Mouse (Mus musculus): ENCODE measurements around the gene Nhej1.

Gene Nhej1

DNA sequence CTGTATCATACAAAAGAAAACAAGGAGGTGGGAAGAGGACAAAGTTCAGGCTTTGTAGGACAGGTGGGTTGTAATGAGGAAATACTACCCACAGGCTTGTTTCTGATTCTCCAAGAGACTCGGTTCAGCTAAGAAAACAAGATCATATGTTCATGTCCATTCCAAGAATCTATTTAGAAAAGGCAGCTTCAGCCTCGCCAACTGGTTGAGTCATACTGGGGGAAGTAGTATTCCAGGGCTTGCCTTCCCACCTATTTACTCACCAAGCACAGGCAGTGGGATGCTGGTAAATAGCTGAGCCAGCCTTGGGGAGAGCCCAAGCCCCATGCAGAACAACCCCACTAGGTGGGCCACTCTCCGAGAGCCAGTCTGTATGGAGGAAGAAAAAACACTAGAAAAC is 3.6 kb upstream of the Nhej1 start:
- in situ Hi-C loops (cut with MboI, MseI) = loop anchor here (5.0 to 10.0 kb wide), 5 partner anchors 124 to 414 kb away; partner anchors contain the start of genes Cyp27a1 and Gmppa

DNA sequence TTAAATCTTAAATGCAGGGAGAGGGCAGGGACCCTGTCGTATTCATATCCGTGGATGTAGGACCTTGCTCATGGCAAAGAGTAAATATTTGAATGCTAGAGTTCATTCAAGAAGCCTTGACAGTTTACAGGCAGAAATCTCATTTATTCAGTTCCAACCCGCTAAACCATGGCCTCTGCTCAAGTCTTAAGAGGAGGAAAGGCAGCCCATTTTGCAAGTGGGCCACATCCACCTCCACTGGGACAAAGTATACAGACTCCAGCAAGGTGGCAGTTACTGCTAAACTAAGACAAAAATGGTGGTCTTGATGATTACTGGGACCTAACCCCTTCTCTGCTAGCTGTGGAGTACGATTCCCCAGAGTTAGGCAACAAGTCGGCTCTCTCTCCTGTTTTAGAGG is 418 bp upstream of the Nhej1 start:
- in situ Hi-C loops (cut with MboI, MseI) = loop anchor here (5.0 to 10.0 kb wide), 5 partner anchors 127 to 411 kb away; partner anchors contain the start of genes Cyp27a1 and Gmppa

DNA sequence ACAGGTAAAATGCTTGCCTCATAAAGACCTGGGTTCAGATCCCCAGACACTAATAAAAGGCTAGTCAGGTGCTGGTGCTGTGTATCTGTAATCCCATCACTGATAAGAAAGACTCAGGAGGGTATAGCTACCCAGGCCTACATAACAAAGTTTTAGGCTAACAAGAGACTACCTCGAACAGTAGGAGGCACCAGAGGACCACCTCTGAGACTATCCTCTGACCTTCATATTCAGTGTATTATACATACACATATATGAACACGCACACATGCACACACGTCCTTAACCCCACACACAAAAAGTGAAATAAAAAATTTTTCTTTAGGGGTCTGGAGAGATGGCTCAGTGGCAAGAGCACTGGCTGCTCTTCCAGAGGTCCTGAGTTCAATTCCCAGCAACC is 2.8 kb downstream of the Nhej1 start:
- in situ Hi-C loops (cut with MboI, MseI) = loop anchor here (5.0 to 10.0 kb wide), 4 partner anchors 70 to 407 kb away; partner anchors contain the start of gene Cyp27a1

DNA sequence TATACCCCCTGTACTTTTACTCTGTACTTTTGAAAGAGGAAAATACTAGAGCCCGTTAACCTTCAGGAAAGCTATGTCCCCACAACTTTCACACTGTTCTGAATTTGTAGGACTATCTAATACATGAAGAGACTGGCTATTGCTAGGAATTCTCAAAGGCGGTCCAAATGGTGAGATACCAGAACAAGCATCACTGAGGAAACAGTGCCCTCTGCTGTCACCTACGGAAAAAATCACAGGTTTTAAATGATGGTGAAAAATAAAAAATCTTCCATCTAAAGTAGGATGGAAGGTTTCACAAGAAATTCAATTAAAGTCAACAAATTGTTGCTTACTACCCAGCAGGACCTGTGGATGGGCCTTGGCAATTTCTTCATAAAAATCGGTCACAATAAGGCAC is 72.9 kb downstream of the Nhej1 start:
- in situ Hi-C loops (cut with MboI, MseI) = loop anchor here (5.0 to 10.0 kb wide), 2 partner anchors 70 to 287 kb away; no protein-coding TSS in a partner anchor

DNA sequence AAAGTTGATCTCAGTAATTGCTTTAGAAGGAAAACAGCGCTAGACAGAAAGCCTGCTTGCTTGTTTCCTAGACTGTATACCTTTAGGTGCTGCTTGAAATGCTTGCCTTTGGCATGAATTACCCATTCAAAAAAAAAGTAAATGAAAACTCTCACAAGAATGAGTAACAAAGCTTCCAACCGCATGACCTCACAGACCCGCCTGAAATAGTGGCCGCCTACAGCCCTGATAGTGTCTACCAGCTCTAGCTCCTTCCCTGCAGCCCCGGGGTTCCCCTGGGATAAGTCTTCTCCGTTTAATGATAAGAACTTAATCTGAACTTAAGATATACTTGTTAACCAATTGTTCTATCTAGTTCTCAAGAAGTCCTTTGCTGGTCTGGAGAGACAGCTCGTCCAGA is 73.6 kb downstream of the Nhej1 start:
- in situ Hi-C loops (cut with MboI, MseI) = loop anchor here (5.0 to 10.0 kb wide), 2 partner anchors 71 to 287 kb away; no protein-coding TSS in a partner anchor

DNA sequence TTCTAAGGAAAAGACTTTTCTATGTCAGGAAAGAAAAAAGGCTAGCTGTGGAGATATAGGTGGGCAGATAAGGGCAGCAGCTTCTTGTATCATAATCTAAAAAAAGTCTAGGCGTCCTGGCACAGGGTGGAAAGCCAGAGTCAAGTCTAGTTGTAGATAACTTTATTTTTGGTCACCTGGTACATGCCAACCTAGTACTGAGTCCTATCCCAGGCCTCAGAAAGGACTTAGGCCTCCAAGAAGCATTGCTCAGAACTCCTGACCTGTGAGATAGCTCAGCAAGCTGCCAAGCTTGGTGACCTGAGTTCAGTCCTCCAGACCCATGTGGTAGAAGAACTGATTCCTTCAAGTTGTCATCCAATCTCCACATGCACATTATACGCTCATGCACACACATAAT is 76.4 kb downstream of the Nhej1 start:
- in situ Hi-C loops (cut with MboI, MseI) = no loop called here

DNA sequence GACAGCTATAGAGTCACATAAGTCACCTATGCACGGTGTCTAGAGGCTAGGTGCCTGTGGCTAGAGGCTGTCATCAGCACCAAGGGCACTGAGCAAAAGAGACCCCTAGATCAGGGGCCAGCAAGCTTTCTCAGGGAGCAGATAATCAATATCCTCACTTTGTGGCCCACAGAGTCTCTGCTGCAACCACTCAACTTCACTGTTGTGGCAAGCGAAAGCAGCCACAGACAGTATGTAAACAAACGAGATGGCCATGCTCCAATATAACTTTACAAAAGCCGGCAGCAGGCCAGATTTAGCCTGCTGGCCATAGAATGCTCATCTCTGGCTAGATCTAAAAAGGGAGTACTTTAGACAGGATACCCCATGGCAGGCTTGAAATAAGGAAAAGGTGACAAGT is 77.0 kb downstream of the Nhej1 start:
- in situ Hi-C loops (cut with MboI, MseI) = no loop called here

DNA sequence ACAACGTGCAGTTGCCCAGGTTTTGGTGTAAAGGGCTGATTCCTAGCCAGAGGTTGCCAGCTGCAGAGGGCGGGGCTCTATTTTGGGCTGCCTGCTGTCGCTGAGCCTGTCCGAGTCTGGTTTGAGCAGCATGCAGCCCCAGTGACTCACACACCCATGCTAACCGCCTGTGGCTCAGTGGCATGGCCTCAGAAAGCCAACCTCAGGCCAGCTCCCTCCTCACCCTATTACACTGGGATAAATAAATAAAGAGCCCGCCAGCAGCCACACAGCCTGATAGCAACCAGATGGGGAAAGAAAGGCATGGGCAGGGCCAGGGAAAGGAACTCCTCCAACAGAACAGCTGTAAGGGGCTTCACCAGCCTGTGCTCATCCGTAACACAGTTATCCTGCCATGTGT is 84.6 kb downstream of the Nhej1 start:
- in situ Hi-C loops (cut with MboI, MseI) = loop anchor here (5.0 kb wide), 1 partner anchor 237 kb away; the partner anchor contains the start of gene Resp18

DNA sequence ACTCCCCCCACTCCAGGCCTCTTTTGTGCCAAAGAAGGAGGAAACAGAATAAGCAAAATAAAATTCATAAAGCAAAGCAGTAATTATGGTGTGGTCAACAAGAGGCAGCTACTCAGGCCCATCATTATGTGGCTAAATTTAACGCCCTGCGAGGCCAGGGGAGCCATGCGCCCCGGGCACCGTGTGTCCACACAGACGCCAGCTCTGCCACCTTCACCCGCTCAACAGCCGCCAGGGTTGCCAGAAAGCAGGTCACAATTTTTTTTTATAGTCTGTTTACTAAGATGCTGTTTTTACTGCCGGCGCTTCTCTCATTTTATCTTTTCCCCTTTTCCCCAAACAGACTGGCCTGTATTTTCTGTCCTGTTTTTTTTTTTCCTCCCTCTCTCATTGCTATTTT is 93.0 kb downstream of the Nhej1 start:
- in situ Hi-C loops (cut with MboI, MseI) = no loop called here

DNA sequence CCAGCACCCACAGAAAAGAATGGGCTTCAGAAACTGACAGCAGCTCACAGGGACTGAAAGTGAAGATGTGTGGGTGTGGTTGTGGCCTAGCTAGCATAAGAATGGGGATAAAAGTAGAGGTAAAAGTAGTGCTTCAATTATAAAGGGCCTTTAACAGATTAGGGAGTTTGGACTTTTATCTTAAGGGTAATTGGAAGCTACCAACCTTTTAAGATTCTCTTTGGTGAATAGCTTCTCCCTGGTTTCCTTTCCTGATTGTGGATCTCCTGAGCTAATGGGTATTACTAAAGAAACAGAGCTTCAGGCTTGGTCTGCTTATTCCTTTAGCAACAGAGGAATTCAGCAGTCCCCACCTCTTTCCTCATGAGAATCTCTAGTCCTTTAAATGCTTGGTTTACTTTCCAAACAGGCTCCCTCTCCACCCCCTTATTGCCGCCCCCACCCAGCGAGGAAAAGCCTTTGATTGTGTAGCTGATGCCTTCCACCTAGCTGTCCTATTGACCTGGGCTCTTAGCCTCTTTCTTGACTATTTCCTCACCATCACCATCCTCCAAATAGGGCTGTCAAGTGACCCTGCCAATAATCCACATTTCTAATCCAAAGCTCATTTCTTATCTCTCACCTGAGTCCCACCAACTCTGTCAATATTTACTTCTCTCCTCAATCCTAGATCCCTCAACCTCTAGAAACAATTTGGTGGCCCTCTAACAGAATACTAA is 97.8 kb downstream of the Nhej1 start:
- in situ Hi-C loops (cut with MboI, MseI) = loop anchor here (10.0 kb wide), 1 partner anchor 612 kb away; no protein-coding TSS in a partner anchor

DNA sequence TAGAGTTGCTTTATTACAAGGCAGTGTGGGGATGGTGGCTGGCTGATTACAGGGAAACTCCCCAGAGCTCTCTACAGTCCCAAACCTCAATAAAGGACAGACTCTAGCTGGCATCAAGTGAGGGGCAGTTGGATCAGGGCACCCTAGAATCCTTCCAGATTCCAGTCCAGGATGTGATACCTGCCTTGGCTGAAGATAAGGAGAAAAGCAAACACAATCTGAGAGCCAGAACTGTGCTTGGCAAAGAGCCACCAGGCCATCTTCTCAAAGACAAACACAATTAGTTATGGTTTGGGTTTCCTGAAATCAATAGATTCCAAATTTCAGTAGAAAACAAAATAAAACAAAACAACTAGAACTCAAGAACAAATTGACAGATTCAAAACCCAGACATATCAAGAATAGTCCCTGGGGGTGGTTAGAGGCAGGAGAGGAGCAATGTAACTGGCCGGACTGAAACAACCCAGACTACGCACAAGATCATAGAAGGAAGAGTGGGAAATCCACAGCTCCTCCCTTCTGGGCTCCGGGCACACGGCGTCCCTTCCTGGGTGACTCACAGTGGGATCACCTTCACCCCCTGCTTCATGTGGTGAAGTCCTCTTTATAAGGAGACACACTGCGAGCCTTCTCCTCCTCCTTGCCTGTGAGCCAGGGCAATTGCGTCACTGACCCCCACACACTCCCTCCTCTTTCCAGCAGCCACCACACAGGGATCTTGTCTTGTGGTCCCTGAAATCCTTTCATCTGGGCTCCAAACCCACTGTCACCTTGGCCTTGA is 100.4 kb downstream of the Nhej1 start:
- in situ Hi-C loops (cut with MboI, MseI) = loop anchor here (10.0 kb wide), 1 partner anchor 610 kb away; no protein-coding TSS in a partner anchor

DNA sequence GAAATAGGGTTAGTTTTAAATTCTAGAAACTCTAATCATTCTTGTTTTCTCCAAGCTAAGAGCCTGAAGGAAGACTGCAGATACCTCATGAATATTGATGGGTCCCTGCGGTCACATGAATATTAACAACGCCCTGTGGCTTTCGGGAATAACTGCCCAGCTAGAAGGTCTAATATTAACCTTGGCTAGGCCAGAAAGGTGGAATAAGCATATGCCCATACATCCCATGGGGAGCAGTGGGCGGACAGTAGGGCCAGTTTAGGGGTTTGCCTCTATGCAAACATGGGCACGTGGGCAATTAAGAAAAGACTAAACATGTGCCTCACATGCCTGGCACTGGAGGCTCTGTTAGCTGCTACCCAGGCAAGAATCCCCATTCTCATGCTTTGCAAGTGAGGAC is 102.8 kb downstream of the Nhej1 start:
- in situ Hi-C loops (cut with MboI, MseI) = loop anchor here (10.0 kb wide), 1 partner anchor 607 kb away; no protein-coding TSS in a partner anchor

DNA sequence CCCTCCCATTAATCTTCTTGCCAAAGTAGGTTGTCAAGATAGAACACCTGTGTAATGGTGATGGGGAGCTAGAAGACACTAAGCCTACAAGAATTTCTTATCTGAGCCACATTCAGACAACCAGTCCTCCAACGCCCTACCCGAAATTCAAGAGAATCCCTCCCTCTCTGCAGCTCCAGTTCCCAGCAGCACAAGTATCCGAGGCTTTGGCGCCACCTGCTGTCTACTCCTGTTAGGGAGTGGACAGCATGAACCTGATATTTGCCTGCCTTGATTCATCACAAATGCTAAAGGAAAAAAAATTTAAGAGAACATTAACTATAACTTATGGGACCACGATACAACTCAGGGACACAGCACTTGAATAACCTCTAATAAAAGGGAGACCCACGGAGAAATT is 108.2 kb downstream of the Nhej1 start:
- in situ Hi-C loops (cut with MboI, MseI) = loop anchor here (5.0 kb wide), 1 partner anchor 70 kb away; no protein-coding TSS in a partner anchor

DNA sequence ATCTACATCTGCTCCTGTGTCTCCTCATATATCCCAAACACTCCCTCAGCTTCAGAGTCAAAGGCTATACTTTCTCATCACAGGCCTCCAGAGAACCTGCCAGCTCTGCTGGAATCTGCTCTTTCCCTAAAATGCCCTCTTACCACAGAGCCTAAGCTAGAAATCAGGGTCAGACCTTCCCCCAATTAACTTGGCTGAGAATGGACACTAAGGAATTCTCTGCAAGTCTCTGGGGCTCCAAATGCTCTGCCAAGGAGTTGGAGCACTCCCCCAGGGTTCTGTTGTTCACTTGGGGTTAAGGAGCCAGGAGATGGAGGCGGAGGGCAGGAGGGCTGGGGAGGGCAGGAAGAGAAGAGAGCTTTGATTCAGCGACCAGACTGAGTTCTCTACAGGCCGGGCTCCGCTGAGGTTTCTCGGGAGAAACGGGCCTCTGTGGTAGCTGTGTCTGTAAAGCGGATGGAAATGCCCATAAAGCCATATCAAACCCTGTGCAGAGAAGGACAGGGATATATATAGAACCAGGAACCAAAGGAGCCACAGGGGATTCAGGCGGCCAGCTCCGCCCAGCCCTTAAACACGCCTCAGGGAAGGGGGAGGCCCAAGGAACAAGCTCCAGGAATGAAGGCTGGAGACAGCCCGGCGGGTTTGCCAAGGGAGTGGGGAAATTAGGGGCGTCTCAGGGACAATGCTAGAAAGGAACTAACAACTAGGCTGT is 109.3 kb downstream of the Nhej1 start:
- in situ Hi-C loops (cut with MboI, MseI) = loop anchor here (5.0 kb wide), 1 partner anchor 68 kb away; no protein-coding TSS in a partner anchor

DNA sequence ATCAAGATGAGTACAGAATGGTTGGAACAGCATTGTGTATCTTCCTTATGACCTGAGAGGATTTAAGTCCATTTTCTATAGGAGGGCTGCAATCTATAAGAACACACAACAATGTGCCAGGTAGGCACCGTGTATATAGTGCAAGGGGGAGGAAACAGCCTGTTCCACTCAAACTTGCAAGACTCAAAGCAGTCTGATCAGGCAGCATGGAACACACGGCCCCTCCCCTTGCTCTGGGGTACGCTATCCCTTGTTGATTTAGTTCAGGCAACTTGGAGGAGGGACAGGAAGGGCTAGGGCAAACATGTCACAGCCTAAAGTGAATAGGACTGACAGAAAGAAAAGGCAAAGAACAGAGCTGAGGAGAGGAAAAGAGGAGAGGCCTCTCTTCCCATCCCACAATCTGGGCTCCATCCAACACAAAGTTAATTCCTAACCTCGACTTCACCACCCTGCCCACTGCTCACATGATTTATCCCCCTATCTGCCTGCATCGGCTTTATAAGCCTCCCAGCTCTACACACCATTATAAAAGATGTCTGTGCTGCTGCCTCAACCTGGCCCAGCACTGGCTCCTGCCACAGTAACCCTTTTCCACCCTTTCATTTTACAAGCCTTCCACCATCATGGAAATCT is 110.7 kb downstream of the Nhej1 start:
- in situ Hi-C loops (cut with MboI, MseI) = no loop called here

DNA sequence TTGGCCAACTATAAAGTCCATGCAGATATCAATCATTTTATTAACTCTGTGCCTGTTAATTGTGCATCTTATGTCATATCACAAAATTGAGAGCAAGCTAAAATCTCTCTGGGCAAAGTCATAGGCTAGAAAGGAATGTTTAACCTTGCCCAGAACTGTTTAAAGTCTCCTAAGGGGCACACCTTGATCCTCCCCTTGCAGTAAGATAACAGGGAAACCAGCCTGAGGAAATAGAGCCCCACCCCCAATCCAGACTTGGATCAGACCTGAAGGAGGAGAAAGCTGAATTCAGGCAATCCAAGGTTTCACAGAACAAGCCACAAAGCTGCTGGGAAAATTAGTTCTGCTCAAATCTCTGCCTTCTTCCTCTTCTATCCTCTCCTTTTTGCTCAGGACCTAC is 114.2 kb downstream of the Nhej1 start:
- in situ Hi-C loops (cut with MboI, MseI) = no loop called here

DNA sequence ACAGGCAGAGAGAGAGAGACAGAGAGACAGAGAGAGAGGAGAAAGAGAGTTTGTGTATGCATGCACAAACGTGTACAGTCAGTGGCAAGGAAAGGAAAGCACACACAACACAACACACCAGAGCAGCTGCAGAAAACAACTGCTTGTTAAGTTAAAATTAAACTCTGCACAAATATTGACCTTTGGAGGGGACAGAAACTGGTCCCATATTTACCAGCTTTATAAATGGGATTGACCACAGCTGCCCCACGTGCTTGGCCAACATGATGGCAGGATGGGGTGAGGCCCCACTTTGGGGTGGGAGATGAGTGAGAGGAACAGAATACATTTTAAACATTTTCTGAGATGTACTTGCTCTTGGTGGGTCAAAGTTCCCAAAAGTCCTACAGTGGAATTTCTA is 114.8 kb downstream of the Nhej1 start:
- in situ Hi-C loops (cut with MboI, MseI) = no loop called here

DNA sequence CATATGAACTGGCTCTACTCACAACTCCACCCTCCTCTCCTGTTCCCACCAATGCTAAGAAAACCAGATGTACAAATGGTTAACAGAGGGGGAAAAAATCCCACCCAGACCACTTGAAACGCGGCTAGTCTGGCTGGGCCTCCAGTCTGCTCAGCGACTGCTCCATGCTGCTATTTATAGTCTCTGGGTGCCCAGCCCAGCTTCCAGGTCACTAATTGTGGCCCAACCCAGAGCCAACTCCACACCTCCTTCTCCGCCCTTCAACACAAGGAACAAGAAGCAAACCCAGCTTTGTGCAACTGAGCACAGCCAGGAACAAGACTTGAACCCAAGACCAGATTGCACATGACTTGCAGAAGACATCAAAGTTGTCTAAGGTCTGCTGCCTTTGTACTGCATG is 119.0 kb downstream of the Nhej1 start:
- in situ Hi-C loops (cut with MboI, MseI) = no loop called here

DNA sequence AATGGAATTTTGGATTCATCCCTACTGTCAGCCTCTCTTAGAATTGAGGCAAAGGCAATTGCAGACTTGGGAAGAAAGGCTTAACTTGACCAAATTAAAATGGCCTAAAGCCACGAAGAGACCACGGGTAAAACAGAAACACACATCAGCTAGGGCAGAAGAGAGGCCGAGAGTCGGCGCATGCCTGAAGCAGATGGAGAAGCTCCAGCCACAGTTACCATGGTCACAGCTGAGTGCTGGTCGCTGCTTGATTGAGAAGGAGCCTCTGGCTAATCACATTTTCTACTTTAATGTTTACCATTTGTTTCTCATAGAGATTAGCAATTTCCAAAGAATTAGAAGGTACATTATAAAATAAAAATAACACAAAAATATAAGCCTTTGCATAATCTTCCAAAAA is 123.8 kb downstream of the Nhej1 start:
- in situ Hi-C loops (cut with MboI, MseI) = no loop called here

DNA sequence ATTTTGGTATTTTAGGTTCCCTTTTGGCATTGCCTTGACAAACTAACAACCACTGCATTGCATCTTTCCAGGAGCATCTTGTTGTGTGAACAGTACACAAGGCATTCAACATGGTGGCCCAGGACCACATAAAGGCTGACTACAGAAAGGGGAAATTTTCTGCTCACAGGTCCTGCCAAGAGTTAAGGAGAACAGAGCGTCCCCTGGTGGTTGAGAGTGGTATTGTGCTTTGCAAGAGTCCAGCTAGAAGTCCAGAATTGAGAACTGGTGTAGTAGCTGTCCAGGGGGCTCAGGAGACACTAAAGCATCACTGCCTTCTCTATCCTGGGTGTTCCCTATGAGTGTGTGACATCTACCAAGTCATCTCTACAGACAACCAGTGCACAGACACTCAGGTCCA is 124.5 kb downstream of the Nhej1 start:
- in situ Hi-C loops (cut with MboI, MseI) = no loop called here

DNA sequence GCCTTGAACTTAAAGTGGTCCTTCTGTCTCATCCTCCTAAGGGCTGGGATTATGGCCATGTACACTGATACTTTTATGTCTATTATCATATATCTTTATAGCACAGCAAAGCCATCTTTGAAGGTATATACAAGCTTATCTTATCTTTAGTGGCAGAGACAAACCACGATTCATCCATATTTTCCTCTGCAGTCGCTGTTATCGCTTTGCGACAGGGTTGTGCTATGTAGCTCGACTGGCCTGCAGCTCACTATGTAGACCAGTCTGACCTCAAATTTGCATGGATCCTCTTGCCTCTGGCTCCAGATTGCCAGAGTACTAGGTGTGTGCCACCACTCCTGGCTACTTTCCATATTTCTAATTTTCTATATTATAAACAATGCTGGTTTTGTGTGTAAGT is 125.8 kb downstream of the Nhej1 start:
- in situ Hi-C loops (cut with MboI, MseI) = no loop called here

Data from T-helper 2 cell (primary cell).